Mouse (Mus musculus) liver, embryonic 16.5 days (tissue): Measurements from ENCODE around the gene Dnajb5. TPM values are rescaled to one million over a fixed set of nuclear protein-coding genes. Genes with fewer than 3 reads are reported as not detected.

Experiments used
- ATAC-seq: fragments of 200-750 bp; cut with Nextera tagmentation; 2 replicates; pipeline ENCODE4 v1.8.0; 2017; ENCODE audit warnings: low read depth, mild to moderate bottlenecking, moderate number of reproducible peaks, moderate library complexity
- H3K27ac ChIP-seq: fragments of 300-500 bp; sonication (generic); 2 replicates; pipeline ENCODE4 v1.5.1; 2014; ENCODE audit warnings: mild to moderate bottlenecking, low read length
- H3K27me3 ChIP-seq: fragments of 300-500 bp; sonication (generic); 2 replicates; pipeline ENCODE4 v1.6.1; 2014; ENCODE audit warnings: low read depth, low read length, mixed read lengths; ENCODE audit not compliant: control insufficient read depth, insufficient read depth
- H3K36me3 ChIP-seq: fragments of 300-500 bp; sonication (generic); 2 replicates; pipeline ENCODE4 v1.6.1; 2014; ENCODE audit warnings: mild to moderate bottlenecking; ENCODE audit not compliant: control insufficient read depth, insufficient read depth
- H3K4me1 ChIP-seq: fragments of 300-500 bp; sonication (generic); 2 replicates; pipeline ENCODE4 v1.6.1; 2014; ENCODE audit warnings: low read depth, low read length, mixed read lengths; ENCODE audit not compliant: control insufficient read depth
- H3K4me2 ChIP-seq: fragments of 300-500 bp; sonication (generic); 2 replicates; pipeline ENCODE4 v1.6.1; 2014; ENCODE audit warnings: low read depth, low read length, mixed read lengths
- H3K4me3 ChIP-seq: fragments of 300-500 bp; sonication (generic); 2 replicates; pipeline ENCODE4 v1.5.1; 2014; ENCODE audit warnings: low read depth, mild to moderate bottlenecking, low read length
- H3K9ac ChIP-seq: fragments of 300-500 bp; sonication (generic); 2 replicates; pipeline ENCODE4 v1.6.1; 2014; ENCODE audit warnings: low read depth, low read length
- H3K9me3 ChIP-seq: fragments of 300-500 bp; sonication (generic); replicated peaks from 2 replicates; pipeline ENCODE4 v1.6.1; 2016; ENCODE audit warnings: low read length; ENCODE audit not compliant: control insufficient read depth
- WGBS: fragments of 180-500 bp; shearing (Covaris S2); extraction: QIAGEN DNeasy Blood & Tissue Kit; methylation state at CpG from one replicate; pipeline ENCODE4 v1.1.7; 2014; ENCODE audit not compliant: insufficient replicate concordance; 5-methylcytosine and 5-hydroxymethylcytosine counted together
- polyA plus RNA-seq: library from polyadenylated mRNA; unstranded; fragments of >200 nt; fragmentation: Nextera tagmentation; extraction: Ambion mirVana; gene quantifications from 2 replicates; pipeline ENCODE4 v1.2.1, GENCODE M21; 2015

Dnajb5 gene
- polyA plus RNA-seq, 1 experiment from 2014 or later, result 1.5 TPM

DNA sequence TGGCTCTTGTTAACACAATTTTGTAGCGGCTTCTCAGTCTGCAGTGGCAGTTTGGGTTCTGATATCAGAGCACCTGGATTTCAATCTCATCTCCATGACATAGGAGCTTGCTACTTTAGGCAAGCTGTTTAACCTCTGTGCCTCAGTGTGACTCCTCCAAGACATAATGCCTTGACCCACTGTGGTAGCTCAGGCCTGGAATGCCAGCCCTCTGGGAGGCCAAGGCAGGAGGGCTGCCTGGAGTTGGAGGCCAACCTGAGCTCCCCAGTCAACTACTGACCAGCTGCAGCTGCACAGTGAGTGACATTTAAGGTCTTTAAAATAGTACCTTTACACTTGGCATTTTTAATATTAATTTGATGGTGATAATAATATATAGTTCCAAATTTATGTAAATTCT lies 33.6 kb upstream of the Dnajb5 start:
- Histone ChIP-seq H3K9ac (no peak overlapping the region), H3K4me2 (no peak overlapping the region), H3K9me3 (no peaks in the 10 kb centered on the region), H3K4me3 (no peak overlapping the region), H3K27me3 (peaks cover 57% of the 10 kb centered on the region), H3K27ac (no peak overlapping the region), H3K4me1 (no peaks in the 10 kb centered on the region), H3K36me3 (no peaks in the 10 kb centered on the region)
- 73% methylated on average over 1 of the region's 1 CpGs for WGBS
- ATAC-seq, result no peak

DNA sequence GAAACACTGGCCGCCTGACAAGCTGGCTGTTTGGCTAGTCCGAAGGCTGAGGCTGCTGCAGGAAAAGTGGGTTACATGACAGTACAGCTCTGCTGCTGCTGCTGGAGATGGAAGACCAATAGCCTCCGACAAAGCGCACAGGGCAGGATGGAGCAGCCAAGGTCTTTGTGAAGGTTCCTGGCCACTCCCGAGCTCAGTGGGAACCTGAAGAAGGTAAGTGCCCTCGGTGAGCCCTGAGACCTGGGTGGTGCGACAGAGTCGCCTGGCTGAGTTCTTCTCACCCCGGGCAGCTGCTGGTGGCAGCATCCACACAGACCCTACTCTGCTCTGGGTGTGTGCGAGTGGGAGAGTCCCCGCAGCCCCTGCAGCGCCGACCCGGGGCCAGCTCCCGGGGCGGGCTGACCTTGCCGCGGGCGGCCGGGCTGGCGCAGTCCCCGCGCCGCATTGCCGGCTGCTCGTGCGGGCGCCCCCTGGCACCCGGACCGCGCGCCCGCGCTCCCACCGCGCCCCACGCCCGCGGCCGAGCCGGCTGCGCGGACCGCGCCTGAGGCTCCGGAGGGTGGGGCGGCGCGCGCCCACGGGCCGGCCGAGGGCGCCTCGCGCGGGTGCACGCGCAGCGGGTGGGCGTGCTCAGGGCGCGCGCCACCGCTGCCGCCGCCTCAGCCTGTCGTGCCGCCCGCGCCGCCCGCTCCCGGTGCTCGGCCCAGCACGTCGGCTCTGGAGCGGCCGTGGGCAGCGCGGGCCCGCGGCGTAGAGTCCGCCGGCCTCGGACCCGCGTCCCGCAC lies 32.8 kb upstream of the Dnajb5 start, which contains the start of gene Phf24:
Gene Phf24, plus strand, starts transcription at position 44 of the 785 bp plus-strand sequence.
- Histone ChIP-seq H3K27me3 (peaks cover 57% of the 10 kb centered on the region), H3K9ac (peak within 1 kb of the TSS; percentile 38; the same call in 1 of the 2 replicates), H3K9me3 (no peaks in the 10 kb centered on the region), H3K27ac (no peak within 1 kb of the TSS), H3K36me3 (no peaks in the 10 kb centered on the region), H3K4me3 (peak within 1 kb of the TSS; percentile 56), H3K4me1 (no peaks in the 10 kb centered on the region), H3K4me2 (peak within 1 kb of the TSS; percentile 61)
- ATAC-seq, result peak; percentile 35; the same call in 1 of the 2 replicates
- WGBS, result 2% methylated on average over 40 of the region's 90 CpGs

DNA sequence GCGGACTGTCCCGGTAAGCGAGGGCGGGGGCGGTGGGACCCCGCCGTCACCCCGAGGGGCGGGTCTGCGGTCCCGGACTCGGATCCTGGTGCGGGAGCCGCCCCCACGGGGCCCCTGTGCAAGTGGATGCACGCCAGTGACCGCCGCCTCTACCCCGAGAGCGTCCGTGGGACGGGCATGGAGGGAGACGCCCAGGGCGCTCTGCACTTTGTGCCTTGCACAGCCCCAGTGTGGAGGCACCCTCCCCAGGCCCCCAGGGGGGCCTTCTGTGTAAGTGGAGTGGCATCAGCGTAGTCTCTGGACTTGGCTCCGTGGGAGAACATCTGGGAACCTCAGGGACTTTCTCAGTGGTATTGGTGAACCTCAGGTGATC lies 32.2 kb upstream of the Dnajb5 start:
- Histone ChIP-seq H3K36me3 (no peaks in the 10 kb centered on the region), H3K4me2 (peak overlapping the region; percentile 61), H3K4me1 (no peaks in the 10 kb centered on the region), H3K27ac (no peak overlapping the region), H3K4me3 (peak overlapping the region; percentile 56), H3K9ac (peak overlapping the region; percentile 38; the same call in 1 of the 2 replicates), H3K27me3 (peaks cover 58% of the 10 kb centered on the region), H3K9me3 (no peaks in the 10 kb centered on the region)
- no peak for ATAC-seq
- WGBS, result 2% methylated on average over 25 of the region's 26 CpGs

DNA sequence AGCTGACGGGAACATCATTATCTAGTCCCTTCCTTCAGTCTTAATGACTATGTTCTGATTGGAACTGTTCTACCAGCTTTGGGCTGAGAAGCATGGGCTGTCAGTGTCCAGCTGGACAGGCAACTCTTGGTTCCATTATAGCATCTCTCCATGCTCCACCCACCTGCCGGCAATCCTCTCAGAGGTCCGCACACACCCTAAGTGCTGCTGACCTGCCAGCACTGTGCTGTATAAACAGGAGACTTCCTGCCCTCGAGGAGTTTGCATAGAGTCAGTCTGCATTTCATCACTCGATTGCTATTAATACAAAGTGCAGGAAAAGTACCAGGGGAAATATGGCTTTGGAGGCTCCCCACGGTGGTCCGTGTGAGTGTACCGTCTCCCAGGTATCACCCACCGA lies 28.9 kb upstream of the Dnajb5 start:
- 52% methylated on average over 9 of the region's 9 CpGs for WGBS
- H3K27me3 ChIP-seq, result peaks cover 40% of the 10 kb centered on the region

DNA sequence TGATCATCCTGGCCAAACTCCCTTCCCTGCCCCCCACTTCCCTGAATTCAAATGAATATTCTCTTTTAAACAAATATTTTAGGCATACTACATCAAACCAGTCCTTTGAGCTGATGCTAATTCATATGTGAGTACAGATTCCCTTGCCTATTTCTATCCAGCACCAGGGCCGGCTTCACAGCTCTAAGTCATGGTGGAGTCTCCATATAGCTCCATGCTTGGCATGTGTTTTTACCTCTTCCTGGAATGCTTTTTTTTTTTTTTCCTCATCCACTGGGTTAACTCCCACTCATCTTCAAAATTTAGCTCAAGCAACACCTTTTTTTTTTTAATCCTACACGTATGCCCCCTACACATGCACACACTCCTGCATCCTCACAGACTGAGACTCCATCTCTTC lies 28.1 kb upstream of the Dnajb5 start:
- H3K36me3 ChIP-seq, result no peaks in the 10 kb centered on the region
- WGBS, result 53% methylated on average over 2 of the region's 2 CpGs

More for the DNA sequence above, 28.9 kb upstream of the Dnajb5 start:
- H3K4me1 ChIP-seq, result no peaks in the 10 kb centered on the region
- H3K4me2 ChIP-seq, result no peak overlapping the region
- H3K27ac ChIP-seq, result no peak overlapping the region
- H3K36me3 ChIP-seq, result no peaks in the 10 kb centered on the region
- H3K9me3 ChIP-seq, result no peaks in the 10 kb centered on the region
- ATAC-seq, result no peak
- H3K9ac ChIP-seq, result no peak overlapping the region
- H3K4me3 ChIP-seq, result no peak overlapping the region

DNA sequence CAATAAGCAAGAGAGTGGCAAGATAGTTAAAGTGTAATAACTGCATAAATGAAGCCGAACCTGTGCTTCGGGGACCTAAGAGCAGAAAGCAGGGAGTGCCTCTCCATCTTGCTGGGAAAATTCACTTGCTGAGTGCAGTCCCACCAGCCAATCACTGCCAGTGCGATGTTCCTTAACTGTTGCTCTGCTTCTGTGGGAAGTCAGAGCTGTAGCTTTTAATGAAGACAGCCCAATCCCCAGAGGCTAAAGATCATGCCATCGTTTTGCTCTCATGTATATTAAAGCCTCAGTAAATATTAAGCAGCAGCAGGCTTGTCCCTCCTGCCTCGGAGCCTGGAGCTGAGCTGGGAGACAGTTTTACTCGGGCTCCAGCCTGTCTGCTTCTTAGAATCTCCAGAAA lies 27.6 kb upstream of the Dnajb5 start:
- no peak for ATAC-seq
- Histone ChIP-seq H3K27me3 (peaks cover 27% of the 10 kb centered on the region), H3K27ac (no peak overlapping the region), H3K4me3 (no peak overlapping the region), H3K9ac (no peak overlapping the region), H3K9me3 (no peaks in the 10 kb centered on the region), H3K4me1 (no peaks in the 10 kb centered on the region), H3K36me3 (no peaks in the 10 kb centered on the region), H3K4me2 (no peak overlapping the region)
- 50% methylated on average over 6 of the region's 6 CpGs for WGBS

More for the DNA sequence above, 28.1 kb upstream of the Dnajb5 start:
- Histone ChIP-seq H3K27ac (no peak overlapping the region), H3K4me1 (no peaks in the 10 kb centered on the region), H3K9ac (no peak overlapping the region), H3K4me2 (no peak overlapping the region), H3K4me3 (no peak overlapping the region), H3K27me3 (peaks cover 32% of the 10 kb centered on the region), H3K9me3 (no peaks in the 10 kb centered on the region)
- no peak for ATAC-seq

DNA sequence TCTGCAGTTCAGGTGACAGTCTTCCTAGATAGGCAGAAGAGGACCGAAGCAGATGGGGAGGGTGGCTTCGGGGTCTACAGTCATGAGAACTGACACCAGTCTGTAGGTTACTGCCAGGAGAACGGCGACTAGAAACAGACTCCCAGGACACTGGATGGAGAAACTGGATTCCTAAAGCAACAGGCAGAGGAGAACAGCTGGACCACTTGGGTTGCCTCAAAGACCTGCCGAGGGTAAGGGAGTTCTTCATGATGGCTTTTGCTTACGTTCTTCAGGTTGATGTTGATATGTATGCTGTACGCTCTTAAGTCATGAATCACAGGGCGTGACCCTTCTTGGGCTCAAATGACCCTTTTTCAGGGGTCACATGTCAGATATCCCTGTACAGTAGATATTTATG lies 27.2 kb upstream of the Dnajb5 start:
- no peak overlapping the region for H3K9ac ChIP-seq
- peaks cover 23% of the 10 kb centered on the region for H3K27me3 ChIP-seq
- H3K4me3 ChIP-seq, result no peak overlapping the region
- H3K27ac ChIP-seq, result no peak overlapping the region
- H3K36me3 ChIP-seq, result no peaks in the 10 kb centered on the region
- H3K4me2 ChIP-seq, result no peak overlapping the region
- WGBS, result 66% methylated on average over 8 of the region's 8 CpGs
- no peaks in the 10 kb centered on the region for H3K4me1 ChIP-seq
- no peaks in the 10 kb centered on the region for H3K9me3 ChIP-seq
- no peak for ATAC-seq

DNA sequence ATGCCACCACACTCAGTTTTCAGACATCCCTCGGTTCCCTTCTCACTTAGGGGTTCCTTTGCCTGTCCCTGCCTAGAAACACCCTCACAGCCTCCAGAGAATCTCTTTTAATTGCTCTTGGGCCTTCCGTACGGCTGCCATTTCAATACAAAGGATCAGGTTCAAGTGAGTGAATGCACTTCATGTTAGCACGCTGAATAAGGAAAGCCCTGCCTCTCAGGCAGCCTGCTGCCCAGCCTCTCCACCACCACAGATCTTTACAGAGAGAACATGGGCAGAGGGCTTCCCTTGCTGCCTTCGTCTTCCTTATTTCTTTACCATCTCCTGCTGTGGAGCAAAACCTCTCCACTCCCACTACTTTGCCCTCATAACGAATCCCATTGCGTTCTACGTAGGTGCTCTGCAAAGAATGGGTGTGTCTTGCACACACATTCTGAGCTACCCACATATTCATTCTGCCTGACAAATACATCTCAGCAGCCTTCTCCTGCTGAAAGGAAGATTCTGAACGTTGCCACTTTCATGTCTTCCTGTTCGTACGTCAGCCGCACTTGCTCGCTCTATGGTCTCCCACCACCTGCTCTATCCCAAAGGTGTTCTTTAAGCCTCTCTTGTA lies 25.4 kb upstream of the Dnajb5 start:
- Histone ChIP-seq H3K9ac (no peak overlapping the region), H3K4me3 (no peak overlapping the region), H3K36me3 (no peaks in the 10 kb centered on the region), H3K27ac (no peak overlapping the region), H3K4me2 (no peak overlapping the region), H3K27me3 (peaks cover 6% of the 10 kb centered on the region), H3K4me1 (no peaks in the 10 kb centered on the region), H3K9me3 (no peaks in the 10 kb centered on the region; the same call in 1 of the 2 replicates)
- ATAC-seq, result no peak
- 66% methylated on average over 13 of the region's 13 CpGs for WGBS

DNA sequence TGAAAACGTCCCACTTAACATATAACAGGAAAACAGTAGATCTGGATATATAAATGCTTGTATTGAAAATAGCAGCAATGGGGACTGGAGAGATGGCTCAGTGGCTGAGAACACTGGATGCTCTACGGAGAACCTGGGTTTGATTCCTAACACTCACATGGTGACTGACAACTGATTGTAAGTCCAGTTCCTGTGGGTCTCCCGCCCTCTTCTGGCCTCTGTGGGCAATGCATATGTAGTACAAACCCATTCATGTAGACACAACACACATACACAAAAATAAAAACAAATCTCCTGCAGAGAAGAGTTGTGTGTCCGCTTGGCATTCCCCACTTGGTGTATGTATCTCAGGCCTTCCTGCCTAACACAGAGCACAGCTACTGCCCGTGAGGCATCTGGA lies 21.4 kb upstream of the Dnajb5 start:
- no peak overlapping the region for H3K9ac ChIP-seq
- H3K36me3 ChIP-seq, result no peaks in the 10 kb centered on the region
- no peaks in the 10 kb centered on the region for H3K4me1 ChIP-seq
- H3K27me3 ChIP-seq, result peaks cover 3% of the 10 kb centered on the region
- 65% methylated on average over 5 of the region's 5 CpGs for WGBS
- no peak overlapping the region for H3K27ac ChIP-seq
- ATAC-seq, result no peak
- no peaks in the 10 kb centered on the region; the same call in 1 of the 2 replicates for H3K9me3 ChIP-seq
- H3K4me3 ChIP-seq, result no peak overlapping the region
- H3K4me2 ChIP-seq, result no peak overlapping the region
